Mouse (Mus musculus) bone marrow, adult 2 months (tissue): ENCODE data around the gene Kcnk18. TPM values are rescaled to one million over a fixed set of nuclear protein-coding genes. Genes with fewer than 3 reads are reported as not detected.

Experiments
- H3K27ac ChIP-seq: fragments of 200-500 bp; 2 replicates; pipeline ENCODE4 v1.5.1; 2012; ENCODE audit warnings: low read depth, mild to moderate bottlenecking, control low read depth, inconsistent platforms, low read length; ENCODE audit not compliant: control insufficient read depth, poor library complexity, insufficient read depth
- H3K4me1 ChIP-seq: fragments of 200-500 bp; 2 replicates; pipeline ENCODE4 v1.6.1; 2011; ENCODE audit warnings: low read length; ENCODE audit not compliant: control insufficient read depth, insufficient read depth
- H3K4me3 ChIP-seq: fragments of 200-500 bp; replicated peaks from 2 replicates; pipeline ENCODE3; 2011; ENCODE audit warnings: mild to moderate bottlenecking, low read depth, low read length, control low read depth; ENCODE audit not compliant: control insufficient read depth
- CTCF ChIP-seq: fragments of 200-500 bp; IDR thresholded peaks from 2 replicates; pipeline ENCODE4 v1.5.1; 2011; ENCODE audit warnings: low read length, control low read depth; ENCODE audit not compliant: control insufficient read depth, insufficient read depth
- POLR2A ChIP-seq: fragments of 200-500 bp; IDR thresholded peaks from 2 replicates; pipeline ENCODE4 v1.6.1; 2011; ENCODE audit warnings: low read depth, mild to moderate bottlenecking, control low read depth, low read length, borderline replicate concordance; ENCODE audit not compliant: control insufficient read depth
- WGBS: fragments of 180-500 bp; shearing (Covaris S2); methylation state at CpG from one replicate; pipeline ENCODE4 v1.1.7; 2018; 5-methylcytosine and 5-hydroxymethylcytosine counted together
- polyA plus RNA-seq: library from polyadenylated mRNA; stranded (reverse); fragments of >200 nt; gene quantifications from 2 replicates; pipeline ENCODE4 v1.2.4, GENCODE M21; 2011; ENCODE audit warnings: low replicate concordance; ENCODE audit not compliant: missing spikeins, insufficient read depth, insufficient read length

Gene Kcnk18
- polyA plus RNA-seq, 1 experiment: not detected

GRCm38 (mm10) chr19:59261604-59262003, 42.6 kb downstream of the Kcnk18 start:
- TF ChIP-seq POLR2A (no peak), CTCF (no peak)
- 19% methylated on average over 7 of the region's 7 CpGs for WGBS
- peaks cover 3% of the 10 kb centered on the region; the same call in 1 of the 2 replicates for H3K4me1 ChIP-seq
- no peak overlapping the region for H3K4me3 ChIP-seq
- no peak overlapping the region for H3K27ac ChIP-seq

- 77% methylated on average over 9 of the region's 9 CpGs for WGBS
- peaks cover 5% of the 10 kb centered on the region; the same call in 1 of the 2 replicates for H3K4me1 ChIP-seq
- TF ChIP-seq POLR2A: no peak
- TF ChIP-seq CTCF: no peak
- no peak overlapping the region for H3K27ac ChIP-seq
- no peak overlapping the region for H3K4me3 ChIP-seq
Measured at GRCm38 (mm10) chr19:59263171-59263570, 44.2 kb downstream of the Kcnk18 start.

DNA sequence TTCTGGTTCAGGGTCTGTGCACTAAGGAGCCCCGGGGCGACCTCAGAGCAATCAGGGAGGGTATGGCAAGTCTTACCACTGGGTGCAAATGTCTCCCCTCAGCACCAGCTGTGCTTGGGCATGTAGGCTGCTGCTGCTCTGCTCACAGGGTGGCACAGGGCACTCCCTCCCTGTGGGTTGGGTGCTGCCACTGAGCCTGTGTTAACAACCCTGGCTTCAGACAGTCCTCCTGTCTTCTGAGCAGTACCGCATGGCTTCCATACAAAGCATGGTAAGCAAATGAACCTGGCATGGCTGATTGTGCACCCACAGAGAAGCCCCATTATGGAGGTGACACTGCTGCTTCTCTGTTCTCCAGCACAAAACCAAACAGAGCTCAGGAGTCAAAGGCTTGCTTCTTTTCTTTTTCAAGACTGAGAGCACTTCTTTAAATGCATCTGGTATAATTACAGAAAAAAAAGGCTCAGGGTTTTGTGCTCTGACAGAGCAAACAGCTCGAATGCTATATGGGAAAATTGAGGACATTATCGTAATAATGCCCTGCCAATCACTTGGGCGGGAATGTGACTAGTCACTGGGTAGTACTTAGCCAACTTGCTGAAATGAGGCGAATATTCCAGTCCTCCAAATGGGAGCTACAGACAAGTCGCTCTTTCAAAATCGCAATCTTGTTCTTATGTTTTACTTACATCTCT, 46.0 kb downstream of the Kcnk18 start:
- peaks cover 5% of the 10 kb centered on the region; the same call in 1 of the 2 replicates for H3K4me1 ChIP-seq
- WGBS: 74% methylated on average over 9 of the region's 9 CpGs
- H3K27ac ChIP-seq: no peak overlapping the region
- no peak for TF ChIP-seq POLR2A
- TF ChIP-seq CTCF: no peak
- no peak overlapping the region for H3K4me3 ChIP-seq

DNA sequence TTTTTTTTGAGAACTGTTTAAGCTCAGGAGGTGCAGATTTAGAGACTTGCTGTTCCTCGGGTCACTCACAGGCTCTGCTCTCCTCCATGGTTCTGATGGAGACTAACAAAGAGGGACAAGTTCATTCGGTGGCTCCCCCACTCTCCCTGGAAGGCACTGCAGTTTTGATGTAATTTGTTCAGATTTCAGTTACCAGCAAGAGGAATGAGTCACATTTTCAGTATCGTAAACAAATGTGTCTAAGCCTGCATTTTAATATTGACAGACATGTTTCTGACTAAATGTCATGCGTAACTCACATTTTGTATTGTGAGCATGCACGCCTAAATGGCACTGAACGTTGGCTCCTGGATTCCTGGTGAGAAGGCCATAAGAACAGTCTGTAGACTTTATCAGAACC, 46.9 kb downstream of the Kcnk18 start:
- 67% methylated on average over 6 of the region's 6 CpGs for WGBS
- Histone ChIP-seq H3K4me1 (peaks cover 5% of the 10 kb centered on the region; the same call in 1 of the 2 replicates), H3K27ac (no peak overlapping the region), H3K4me3 (no peak overlapping the region)
- no peak for TF ChIP-seq CTCF
- TF ChIP-seq POLR2A: no peak

- TF ChIP-seq CTCF (no peak), POLR2A (no peak)
- H3K4me3 ChIP-seq: no peak overlapping the region
- WGBS: 20% methylated on average over 5 of the region's 5 CpGs
- H3K4me1 ChIP-seq: peaks cover 2% of the 10 kb centered on the region; the same call in 1 of the 2 replicates
- no peak overlapping the region for H3K27ac ChIP-seq
Measured at GRCm38 (mm10) chr19:59267417-59267963, 48.5 kb downstream of the Kcnk18 start.

DNA sequence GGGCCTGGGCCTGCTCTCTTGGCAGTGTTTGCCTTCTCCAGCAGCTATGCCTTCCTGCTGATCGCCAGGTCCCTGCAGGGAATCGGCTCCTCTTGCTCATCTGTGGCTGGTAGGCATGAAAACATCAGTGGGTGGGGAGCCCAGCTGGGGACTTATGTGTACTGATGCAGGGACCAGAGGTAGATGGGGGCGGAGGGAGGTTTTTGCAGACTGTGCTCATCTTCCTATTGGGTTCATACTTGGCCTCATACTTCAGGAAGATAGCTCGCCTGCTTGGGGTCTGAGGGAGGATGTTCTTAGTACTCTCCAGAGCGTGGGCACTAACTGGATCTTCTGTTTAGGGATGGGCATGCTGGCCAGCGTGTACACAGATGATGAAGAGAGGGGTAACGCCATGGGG, 54.2 kb downstream of the Kcnk18 start:
- H3K4me1 ChIP-seq: no peaks in the 10 kb centered on the region
- WGBS: 82% methylated on average over 7 of the region's 7 CpGs
- H3K27ac ChIP-seq: no peak overlapping the region
- no peak for TF ChIP-seq POLR2A
- TF ChIP-seq CTCF: no peak
- no peak overlapping the region for H3K4me3 ChIP-seq

DNA sequence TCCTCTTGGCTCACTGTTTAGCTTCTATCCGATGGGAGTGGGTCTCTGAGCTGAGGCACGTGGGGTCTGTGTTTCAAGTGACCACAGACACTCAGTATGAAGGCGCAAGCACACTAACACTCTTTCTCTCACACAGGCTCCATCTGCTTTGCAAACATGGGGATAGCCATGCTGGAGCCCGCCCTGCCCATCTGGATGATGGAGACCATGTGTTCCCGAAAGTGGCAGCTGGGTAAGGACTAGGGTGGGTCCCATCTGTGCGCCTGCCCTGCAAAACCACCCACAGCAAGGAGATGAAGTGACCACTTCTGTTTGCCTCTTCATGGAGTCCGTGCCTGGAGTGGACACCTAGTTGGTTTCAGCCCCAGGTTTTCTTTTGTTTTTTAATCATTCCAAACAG, 57.3 kb downstream of the Kcnk18 start:
- Histone ChIP-seq H3K27ac (no peak overlapping the region), H3K4me3 (no peak overlapping the region), H3K4me1 (no peaks in the 10 kb centered on the region)
- TF ChIP-seq POLR2A (no peak), CTCF (no peak)
- WGBS: 87% methylated on average over 7 of the region's 7 CpGs

- no peak for TF ChIP-seq CTCF
- no peak for TF ChIP-seq POLR2A
- H3K4me3 ChIP-seq: no peak overlapping the region
- no peaks in the 10 kb centered on the region for H3K4me1 ChIP-seq
- no peak overlapping the region for H3K27ac ChIP-seq
Measured at GRCm38 (mm10) chr19:59280841-59281240, 61.8 kb downstream of the Kcnk18 start.

GRCm38 (mm10) chr19:59282001-59282400, 63.0 kb downstream of the Kcnk18 start:
- 94% methylated on average over 3 of the region's 3 CpGs for WGBS
- H3K27ac ChIP-seq: no peak overlapping the region
- no peak overlapping the region for H3K4me3 ChIP-seq
- no peak for TF ChIP-seq POLR2A
- TF ChIP-seq CTCF: no peak
- H3K4me1 ChIP-seq: no peaks in the 10 kb centered on the region

Other genes with a start within 250 kb of the Kcnk18 start
- 0.49 and 1.0 TPM in 2 replicates for gene Shtn1, start 143.1 kb upstream of the Kcnk18 start, polyA plus RNA-seq
- not detected in 2 replicates for gene Vax1, start 49.2 kb upstream of the Kcnk18 start, polyA plus RNA-seq
- 3.7 and 4.7 TPM in 2 replicates for gene Slc18a2, start 41.7 kb downstream of the Kcnk18 start, polyA plus RNA-seq
- 1,301 and 2,446 TPM in 2 replicates for gene Rps12-ps3, start 103.1 kb downstream of the Kcnk18 start, polyA plus RNA-seq
- gene Pdzd8, start 126.6 kb downstream of the Kcnk18 start, polyA plus RNA-seq: 8.8 and 13.6 TPM in 2 replicates
- gene Emx2, start 239.2 kb downstream of the Kcnk18 start, polyA plus RNA-seq: not detected in 2 replicates